Mouse (Mus musculus) ZHBTc4 (cell line): ENCODE data around the gene 4930522H14Rik.
A peak's percentile ranks its signal among the peaks of the same experiment; 100 is the strongest.

Experiments used
- DNase-seq: peaks from one replicate; pipeline ENCODE4 v3.0.0-alpha.2; 2011; ENCODE audit warnings: low read depth, low spot score

The 4930522H14Rik gene

GRCm38 (mm10) chr4:109475577-109476553, 55.2 kb downstream of the 4930522H14Rik start:
- DNase-seq, result peak; percentile 66

DNA sequence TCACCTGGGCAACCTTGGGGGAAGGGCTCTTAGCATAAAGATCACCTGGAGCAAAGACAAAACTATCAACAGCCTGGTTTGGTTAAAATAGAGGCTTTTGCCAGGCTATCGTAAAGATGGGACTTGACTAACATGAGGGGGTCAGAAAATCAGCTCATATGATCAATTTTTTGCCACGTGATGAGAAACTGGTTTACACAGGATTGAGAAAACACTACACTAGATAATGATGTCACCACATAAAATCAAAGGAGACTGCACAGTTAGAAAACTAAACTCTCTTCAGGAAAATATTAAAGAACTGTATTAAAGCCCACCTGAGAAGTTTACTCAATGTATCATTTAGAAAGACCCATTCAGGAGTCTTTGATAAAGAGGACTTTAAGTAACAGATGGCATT, 56.0 kb downstream of the 4930522H14Rik start:
- no peak for DNase-seq

DNA sequence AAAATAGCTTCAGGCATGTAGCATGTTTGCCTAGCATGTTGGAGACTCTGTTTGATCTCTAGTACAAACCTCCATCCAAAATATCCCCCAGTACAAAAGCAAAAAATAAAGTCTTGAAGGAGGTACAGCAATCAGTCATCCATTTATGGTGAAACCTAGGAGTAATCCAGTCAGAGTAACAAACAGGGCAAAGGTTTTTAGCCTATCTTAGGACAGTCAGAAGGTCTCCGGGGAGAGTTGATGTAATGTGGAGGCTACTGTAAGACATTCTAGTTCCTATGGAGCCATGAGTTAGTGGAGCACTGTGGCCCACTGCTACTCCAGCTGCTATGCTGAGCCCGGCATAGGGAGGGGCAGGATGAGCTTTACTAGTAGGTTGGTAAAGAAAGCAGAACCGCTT, 58.5 kb downstream of the 4930522H14Rik start:
- no peak for DNase-seq

- DNase-seq, result no peak
These were observed 59.5 kb downstream of the 4930522H14Rik start for GRCm38 (mm10) chr4:109471606-109472005.

DNA sequence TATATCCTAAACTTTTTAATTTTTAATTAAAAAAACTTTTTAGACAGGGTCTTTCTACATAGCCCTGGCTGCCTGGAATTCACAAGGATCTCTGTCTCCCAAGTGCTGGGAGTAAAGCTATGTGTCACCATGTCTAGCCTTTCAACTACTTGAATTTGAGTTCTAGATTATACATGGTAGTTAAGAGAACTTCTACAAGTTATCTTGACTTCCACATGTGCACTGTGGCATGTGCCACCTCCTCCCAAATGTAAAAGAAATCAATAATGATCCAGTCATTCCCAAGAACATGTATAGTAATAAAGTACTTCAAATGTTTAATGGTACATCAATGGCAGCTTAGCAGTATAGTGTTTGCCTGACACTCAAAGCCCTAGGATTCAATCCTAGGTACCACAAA, 63.4 kb downstream of the 4930522H14Rik start:
- no peak for DNase-seq

DNA sequence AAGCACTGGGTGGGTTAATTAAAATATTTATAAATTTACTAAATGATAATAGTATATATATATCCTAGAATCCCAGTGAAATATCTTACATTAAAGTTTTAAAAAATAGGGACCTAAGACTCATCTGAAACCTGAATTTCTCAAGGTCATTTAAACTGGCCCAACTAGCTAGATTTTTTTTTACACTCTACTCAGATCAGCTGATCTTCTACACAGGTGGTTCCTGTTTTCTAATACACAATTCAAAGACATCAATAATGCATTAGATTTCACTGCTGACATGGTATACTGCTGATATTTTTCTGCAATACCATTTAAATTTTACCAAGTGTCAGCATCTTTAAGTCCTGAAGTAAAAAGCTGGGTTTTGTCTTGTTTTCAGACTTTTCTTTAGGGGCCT, 67.2 kb downstream of the 4930522H14Rik start:
- DNase-seq, result no peak

- DNase-seq, result no peak
These were observed 70.5 kb downstream of the 4930522H14Rik start for GRCm38 (mm10) chr4:109460421-109461179.

- DNase-seq, result no peak
These were observed 74.3 kb downstream of the 4930522H14Rik start for GRCm38 (mm10) chr4:109456821-109457220.
